Mouse (Mus musculus) liver, embryonic 13.5 days (tissue): ENCODE measurements around the gene Rapsn. TPM values are rescaled to one million over a fixed set of nuclear protein-coding genes. Genes with fewer than 3 reads are reported as not detected.
A peak's percentile ranks its signal among the peaks of the same experiment; 100 is the strongest.

Source experiments
- ATAC-seq: fragments of 200-750 bp; cut with Nextera tagmentation; 2 replicates; pipeline ENCODE4 v1.8.0; 2017; ENCODE audit warnings: low read depth, mild to moderate bottlenecking, moderate number of reproducible peaks, moderate library complexity
- DNase-seq: peaks from one replicate; pipeline ENCODE4 v3.0.0; 2022
- H3K27ac ChIP-seq: fragments of 300-500 bp; sonication (generic); 2 replicates; pipeline ENCODE4 v1.5.1; 2015; ENCODE audit warnings: moderate library complexity, mild to moderate bottlenecking, inconsistent platforms
- H3K27me3 ChIP-seq: fragments of 300-500 bp; sonication (generic); 2 replicates; pipeline ENCODE4 v1.6.1; 2015; ENCODE audit warnings: mild to moderate bottlenecking, inconsistent platforms
- H3K36me3 ChIP-seq: fragments of 300-500 bp; sonication (generic); 2 replicates; pipeline ENCODE4 v1.6.1; 2015; ENCODE audit warnings: mild to moderate bottlenecking, inconsistent platforms
- H3K4me1 ChIP-seq: fragments of 300-500 bp; sonication (generic); replicated peaks from 2 replicates; pipeline ENCODE4 v1.6.1; 2015; ENCODE audit warnings: inconsistent platforms
- H3K4me2 ChIP-seq: fragments of 300-500 bp; sonication (generic); 2 replicates; pipeline ENCODE4 v1.6.1; 2015; ENCODE audit warnings: inconsistent platforms, mild to moderate bottlenecking, moderate library complexity
- H3K4me3 ChIP-seq: fragments of 300-500 bp; sonication (generic); replicated peaks from 2 replicates; pipeline ENCODE4 v1.5.1; 2015; ENCODE audit warnings: mild to moderate bottlenecking, inconsistent platforms
- H3K9ac ChIP-seq: fragments of 300-500 bp; sonication (generic); 2 replicates; pipeline ENCODE4 v1.6.1; 2015; ENCODE audit warnings: mild to moderate bottlenecking, inconsistent platforms
- H3K9me3 ChIP-seq: fragments of 300-500 bp; sonication (generic); replicated peaks from 2 replicates; pipeline ENCODE4 v1.6.1; 2016; ENCODE audit warnings: inconsistent platforms
- WGBS: fragments of 180-500 bp; shearing (Covaris S2); methylation state at CpG from one replicate; pipeline ENCODE4 v1.1.7; 2015; ENCODE audit not compliant: insufficient replicate concordance; 5-methylcytosine and 5-hydroxymethylcytosine counted together
- polyA plus RNA-seq: library from polyadenylated mRNA; unstranded; fragments of >200 nt; fragmentation: Nextera tagmentation; extraction: Ambion mirVana; gene quantifications from 2 replicates; pipeline ENCODE4 v1.2.1, GENCODE M21; 2015

The Rapsn gene
- polyA plus RNA-seq, 1 experiment from 2014 or later: 0.69 TPM

DNA sequence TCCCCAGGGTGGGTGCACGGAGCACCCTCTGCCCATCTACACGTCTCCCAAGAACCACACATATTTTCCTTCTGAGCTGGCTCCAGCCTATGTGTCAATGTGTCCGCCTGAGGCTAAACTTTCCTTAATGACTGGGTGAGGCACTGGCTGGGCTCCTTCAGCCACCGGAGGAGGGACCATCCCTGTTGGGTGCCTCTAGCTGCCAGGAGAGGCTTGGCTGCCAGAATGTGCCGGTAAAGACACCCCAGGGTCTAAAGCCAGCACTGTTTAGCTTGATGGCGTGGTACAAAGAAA lies 33.4 kb downstream of the Rapsn start:
- ATAC-seq (no peak), DNase-seq (no peak)
- H3K27ac ChIP-seq: no peak overlapping the region
- peaks cover 26% of the 10 kb centered on the region for H3K4me1 ChIP-seq
- no peaks in the 10 kb centered on the region for H3K9me3 ChIP-seq
- H3K36me3 ChIP-seq: peaks cover 26% of the 10 kb centered on the region
- H3K4me2 ChIP-seq: peak overlapping the region; percentile 88
- H3K27me3 ChIP-seq: no peaks in the 10 kb centered on the region
- peak overlapping the region; percentile 77 for H3K9ac ChIP-seq
- H3K4me3 ChIP-seq: peak overlapping the region; percentile 72
- 64% methylated on average over 6 of the region's 6 CpGs for WGBS

DNA sequence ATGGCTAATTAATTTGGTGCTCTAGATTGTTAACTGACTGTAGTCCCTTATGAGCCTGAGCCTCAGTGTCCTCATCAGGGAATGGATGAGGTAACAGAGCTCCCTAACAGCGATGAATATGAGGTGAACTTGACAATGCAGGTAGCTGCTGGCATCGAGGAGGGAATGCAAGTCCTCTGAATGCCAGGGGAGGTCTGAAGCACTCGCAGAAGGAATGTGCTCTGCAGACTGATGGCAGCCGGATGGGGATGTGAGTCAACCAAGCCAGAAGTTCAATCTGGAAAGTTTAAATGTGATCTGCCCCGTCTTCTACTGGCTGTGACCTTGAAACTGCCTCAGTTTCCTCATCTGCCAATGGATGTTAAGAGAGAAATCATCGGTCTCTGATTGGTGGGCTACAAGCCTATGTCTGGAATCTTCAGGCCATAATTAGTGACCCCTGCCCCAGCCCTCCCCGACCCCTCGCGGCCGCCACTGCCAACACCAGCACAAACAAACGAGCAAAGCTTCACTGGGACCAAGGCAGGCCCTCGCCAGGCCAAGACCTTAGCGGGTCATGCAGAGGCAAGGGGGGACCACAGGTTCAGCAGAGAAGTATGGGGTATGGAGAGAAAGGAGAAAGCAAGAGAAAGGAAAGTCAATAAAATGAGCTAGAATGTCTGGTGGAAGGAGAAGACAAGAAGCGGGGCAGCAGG lies 34.0 kb downstream of the Rapsn start:
- Histone ChIP-seq H3K27ac (peak overlapping the region; percentile 88), H3K27me3 (no peaks in the 10 kb centered on the region), H3K36me3 (peaks cover 19% of the 10 kb centered on the region), H3K4me2 (peak overlapping the region; percentile 88), H3K9me3 (no peaks in the 10 kb centered on the region), H3K4me1 (peaks cover 26% of the 10 kb centered on the region), H3K4me3 (peak overlapping the region; percentile 72), H3K9ac (peak overlapping the region; percentile 77)
- ATAC-seq (peak; percentile 1; the same call in 1 of the 2 replicates), DNase-seq (no peak)
- WGBS: 10% methylated on average over 14 of the region's 14 CpGs

DNA sequence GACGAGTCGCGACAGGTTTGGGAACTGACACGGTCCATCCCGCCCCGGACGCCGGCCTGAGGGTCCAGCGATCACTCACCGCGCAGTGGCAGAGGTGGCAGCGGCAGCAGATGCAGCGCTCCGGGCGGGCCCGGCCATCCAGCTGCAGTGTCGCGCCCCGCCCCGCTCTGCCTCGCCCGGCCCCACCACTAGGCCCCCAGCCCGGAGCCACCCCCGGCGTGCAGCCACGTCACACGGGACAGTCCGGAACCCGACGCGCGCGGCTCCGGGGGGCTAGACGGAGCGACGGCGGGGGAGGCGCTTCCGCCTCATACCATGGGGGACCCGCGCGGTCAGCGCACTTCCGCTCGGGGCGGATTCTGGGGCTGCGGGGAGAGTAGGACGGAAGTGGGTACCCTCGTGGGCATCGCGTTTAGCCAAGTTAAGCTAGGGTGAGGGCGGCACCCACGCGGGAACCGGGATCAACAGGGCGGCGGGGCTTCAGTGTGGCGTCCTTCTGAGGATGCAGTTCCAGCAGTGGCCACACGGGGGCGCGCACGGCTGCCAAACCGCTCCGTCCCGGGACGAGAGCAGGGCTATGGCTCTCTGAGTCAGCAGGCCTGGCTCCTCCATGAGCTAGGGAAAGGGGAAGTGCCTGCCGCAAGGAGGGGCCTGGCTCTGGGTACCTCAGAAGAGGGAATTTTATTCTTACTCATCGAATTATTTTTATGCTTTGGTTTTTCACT lies 34.8 kb downstream of the Rapsn start, which contains the start of gene Slc39a13:
TSS of gene Slc39a13 (minus strand) at position 342 of the 725 bp plus-strand sequence.
- peak within 1 kb of the TSS; percentile 77 for H3K9ac ChIP-seq
- under 1% methylated on average over 69 of the region's 69 CpGs for WGBS
- H3K4me1 ChIP-seq: peaks cover 26% of the 10 kb centered on the region
- peak; percentile 95 for ATAC-seq
- peak within 1 kb of the TSS; percentile 72 for H3K4me3 ChIP-seq
- peak; percentile 90 for DNase-seq
- H3K36me3 ChIP-seq: peaks cover 11% of the 10 kb centered on the region
- H3K27ac ChIP-seq: peak within 1 kb of the TSS; percentile 88
- H3K9me3 ChIP-seq: no peaks in the 10 kb centered on the region
- no peaks in the 10 kb centered on the region; the same call in 1 of the 2 replicates for H3K27me3 ChIP-seq
- H3K4me2 ChIP-seq: peak within 1 kb of the TSS; percentile 88

DNA sequence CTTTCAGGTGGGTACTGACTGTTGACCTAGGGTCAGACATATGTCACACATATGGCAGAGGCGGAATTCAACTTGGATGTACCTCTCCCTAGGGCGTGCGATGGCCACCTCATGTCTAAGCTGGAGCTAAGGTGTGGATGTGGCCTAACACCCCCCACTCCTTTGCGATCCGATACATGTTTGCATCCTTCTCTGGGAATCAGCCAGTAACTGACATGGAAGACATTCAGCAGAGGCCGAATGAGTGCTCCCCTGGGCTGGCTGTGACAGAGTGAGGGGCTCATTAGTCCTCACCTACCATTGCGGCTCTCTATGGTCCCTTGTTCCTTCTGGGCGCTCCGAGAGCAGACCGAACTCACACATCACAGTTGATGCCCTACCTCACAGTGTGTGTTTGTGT lies 35.6 kb downstream of the Rapsn start:
- peak overlapping the region; percentile 72 for H3K4me3 ChIP-seq
- 83% methylated on average over 10 of the region's 10 CpGs for WGBS
- H3K4me2 ChIP-seq: peak overlapping the region; percentile 88
- peak overlapping the region; percentile 77 for H3K9ac ChIP-seq
- H3K36me3 ChIP-seq: peaks cover 11% of the 10 kb centered on the region
- ATAC-seq (no peak), DNase-seq (no peak)
- H3K9me3 ChIP-seq: no peaks in the 10 kb centered on the region
- peak overlapping the region; percentile 88 for H3K27ac ChIP-seq
- no peaks in the 10 kb centered on the region; the same call in 1 of the 2 replicates for H3K27me3 ChIP-seq
- H3K4me1 ChIP-seq: peaks cover 26% of the 10 kb centered on the region

DNA sequence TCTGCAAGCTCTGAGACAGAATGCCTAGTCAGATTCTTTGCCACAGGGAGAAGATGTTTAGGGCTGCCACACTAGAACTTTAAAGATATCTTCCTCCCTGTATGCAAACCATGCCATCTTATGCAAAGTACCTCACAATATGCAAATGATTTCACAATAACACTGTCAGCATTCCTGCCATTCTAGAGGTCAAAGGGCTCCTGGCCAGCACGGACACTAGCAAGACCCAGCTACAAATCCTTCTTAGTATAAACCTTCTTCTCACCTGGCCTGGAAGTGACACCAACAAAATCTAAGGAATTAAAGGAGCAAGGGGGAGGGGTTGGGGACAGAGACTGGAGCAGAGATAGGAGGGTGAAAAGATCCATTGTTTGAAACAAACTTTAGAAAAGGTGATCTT lies 36.7 kb downstream of the Rapsn start:
- no peak overlapping the region for H3K9ac ChIP-seq

DNA sequence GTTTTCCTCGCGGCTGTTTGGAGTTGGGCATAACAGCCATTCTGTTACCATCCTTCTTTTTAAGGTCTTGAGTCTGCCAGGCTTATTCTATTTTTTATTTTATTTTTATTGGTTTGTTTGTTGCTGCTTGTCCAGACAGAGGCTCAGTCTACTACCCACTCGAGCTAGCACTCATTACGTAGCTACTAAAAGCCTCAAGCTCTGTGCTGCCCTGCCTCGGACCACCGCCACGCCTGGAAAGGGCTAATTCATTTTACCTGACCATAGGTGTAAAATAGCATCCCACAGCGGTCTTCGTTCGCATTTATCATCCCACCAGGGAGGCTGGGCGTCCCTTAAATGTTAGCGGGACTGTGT lies 42.5 kb downstream of the Rapsn start:
- no peak for DNase-seq
- peak overlapping the region; percentile 68 for H3K9ac ChIP-seq
- H3K36me3 ChIP-seq: no peaks in the 10 kb centered on the region
- H3K4me2 ChIP-seq: peak overlapping the region; percentile 79
- WGBS: 33% methylated on average over 12 of the region's 12 CpGs
- ATAC-seq: no peak
- no peaks in the 10 kb centered on the region for H3K9me3 ChIP-seq
- H3K27ac ChIP-seq: no peak overlapping the region
- peaks cover 7% of the 10 kb centered on the region for H3K27me3 ChIP-seq
- peaks cover 25% of the 10 kb centered on the region for H3K4me1 ChIP-seq
- peak overlapping the region; percentile 55 for H3K4me3 ChIP-seq

More for the DNA sequence above, 36.7 kb downstream of the Rapsn start:
- 64% methylated on average over 1 of the region's 1 CpGs for WGBS
- ATAC-seq (no peak), DNase-seq (no peak)
- Histone ChIP-seq H3K4me1 (peaks cover 26% of the 10 kb centered on the region), H3K4me2 (no peak overlapping the region), H3K27me3 (no peaks in the 10 kb centered on the region; the same call in 1 of the 2 replicates), H3K36me3 (peaks cover 3% of the 10 kb centered on the region), H3K27ac (no peak overlapping the region), H3K9me3 (no peaks in the 10 kb centered on the region), H3K4me3 (no peak overlapping the region)

DNA sequence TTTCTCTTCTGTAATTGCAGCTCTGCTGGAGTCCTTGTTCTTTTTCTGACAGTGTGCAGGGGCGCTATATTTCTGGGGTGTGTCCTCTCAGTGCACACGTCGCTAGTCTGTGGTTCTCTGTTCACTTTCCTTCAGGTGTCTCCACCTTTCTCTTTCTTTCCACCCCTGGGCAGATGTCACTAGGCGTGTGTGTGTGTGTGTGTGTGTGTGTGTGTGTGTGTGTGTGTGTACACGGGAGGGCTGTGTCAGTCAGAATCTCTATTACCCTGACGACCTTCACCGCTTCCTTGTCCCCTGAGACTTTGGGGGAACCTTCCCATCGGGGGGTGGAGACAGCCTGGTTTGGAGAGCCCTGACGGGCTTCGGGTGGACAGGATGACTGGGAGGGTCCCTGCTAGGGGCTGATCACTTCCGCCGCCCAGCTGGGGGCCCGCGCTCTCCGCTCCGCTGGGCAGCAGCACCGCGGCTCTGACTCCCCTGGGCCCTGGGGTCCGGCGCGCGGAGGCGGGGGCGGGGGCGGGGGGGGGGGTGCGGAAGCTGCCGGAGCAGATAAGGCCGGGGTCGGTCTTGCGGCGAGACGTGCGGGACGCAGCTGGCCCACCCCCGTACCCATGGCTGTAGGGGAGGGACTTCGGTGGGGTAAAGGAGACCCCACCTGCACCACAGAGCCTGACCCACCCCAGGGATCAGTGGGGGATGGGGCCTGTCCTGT lies 43.0 kb downstream of the Rapsn start:
- H3K4me1 ChIP-seq: peaks cover 30% of the 10 kb centered on the region
- DNase-seq (no peak), ATAC-seq (peak; percentile 43)
- H3K4me3 ChIP-seq: peak overlapping the region; percentile 55
- peak overlapping the region; percentile 79 for H3K4me2 ChIP-seq
- H3K27me3 ChIP-seq: peaks cover 7% of the 10 kb centered on the region
- no peak overlapping the region for H3K27ac ChIP-seq
- H3K9me3 ChIP-seq: no peaks in the 10 kb centered on the region
- H3K9ac ChIP-seq: peak overlapping the region; percentile 68
- no peaks in the 10 kb centered on the region for H3K36me3 ChIP-seq
- WGBS: under 1% methylated on average over 26 of the region's 36 CpGs

DNA sequence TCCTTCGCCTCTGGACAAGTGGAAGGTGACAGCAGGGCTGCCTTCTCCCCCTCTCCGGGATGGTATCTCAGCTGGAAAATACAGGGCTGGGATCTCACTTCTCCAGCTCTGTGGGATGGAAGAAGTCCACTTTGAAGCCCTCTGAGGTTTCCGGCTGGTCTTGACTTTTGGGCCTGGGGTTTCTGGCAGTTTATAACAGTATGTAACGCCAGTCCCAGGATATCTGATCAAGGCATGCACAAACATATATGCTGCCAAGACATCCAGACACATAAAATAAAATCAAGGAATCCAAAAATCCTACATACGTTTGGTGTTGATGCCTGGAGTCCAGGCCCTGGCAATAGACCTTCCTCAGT lies 43.6 kb downstream of the Rapsn start:
- Histone ChIP-seq H3K9me3 (no peaks in the 10 kb centered on the region), H3K4me2 (peak overlapping the region; percentile 79), H3K9ac (peak overlapping the region; percentile 68), H3K4me1 (peaks cover 33% of the 10 kb centered on the region), H3K27ac (no peak overlapping the region), H3K27me3 (peaks cover 7% of the 10 kb centered on the region), H3K36me3 (no peaks in the 10 kb centered on the region), H3K4me3 (peak overlapping the region; percentile 55)
- 18% methylated on average over 5 of the region's 5 CpGs for WGBS
- no peak for ATAC-seq
- no peak for DNase-seq

DNA sequence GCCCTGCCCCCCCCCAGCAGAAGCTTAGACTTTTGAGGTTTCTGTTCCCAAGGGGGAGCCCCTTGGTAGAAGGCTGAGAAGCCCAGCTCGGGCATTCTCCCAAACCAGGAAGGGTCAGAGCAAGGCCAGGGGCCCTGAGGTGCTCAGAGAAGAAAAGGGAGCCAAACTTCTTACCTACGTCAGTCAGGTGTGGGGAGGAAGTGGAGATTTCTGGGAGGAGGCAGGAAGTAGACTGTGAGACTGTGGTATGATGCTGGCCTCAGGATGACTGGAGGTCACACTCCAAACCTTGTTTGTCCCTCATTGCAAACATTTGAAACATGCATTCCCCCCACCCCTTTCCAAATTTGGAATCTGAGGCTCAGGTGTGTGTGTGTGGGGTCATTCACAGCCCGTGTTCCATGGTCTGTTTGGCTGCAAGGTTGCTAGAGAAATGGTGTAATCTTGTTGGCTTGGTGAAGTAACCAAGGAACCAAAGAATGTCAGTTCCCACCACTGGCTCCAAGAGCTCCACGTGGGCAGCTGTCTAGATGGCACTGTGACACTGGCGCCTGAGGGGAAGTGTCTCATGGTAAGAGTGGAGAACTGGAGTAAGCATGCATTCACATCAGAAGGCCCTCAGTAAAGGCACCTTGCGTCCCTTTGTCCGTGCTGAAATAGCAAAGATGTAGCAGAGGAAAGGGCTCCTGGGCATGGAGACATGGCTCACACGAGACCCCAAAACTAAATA lies 45.5 kb downstream of the Rapsn start:
- WGBS: 58% methylated on average over 8 of the region's 8 CpGs
- peaks cover 8% of the 10 kb centered on the region for H3K27me3 ChIP-seq
- H3K9me3 ChIP-seq: no peaks in the 10 kb centered on the region
- H3K4me2 ChIP-seq: no peak overlapping the region
- no peaks in the 10 kb centered on the region for H3K36me3 ChIP-seq
- peaks cover 38% of the 10 kb centered on the region for H3K4me1 ChIP-seq
- ATAC-seq (no peak), DNase-seq (no peak)
- no peak overlapping the region for H3K9ac ChIP-seq
- no peak overlapping the region; the same call in 1 of the 2 replicates for H3K27ac ChIP-seq
- H3K4me3 ChIP-seq: no peak overlapping the region

DNA sequence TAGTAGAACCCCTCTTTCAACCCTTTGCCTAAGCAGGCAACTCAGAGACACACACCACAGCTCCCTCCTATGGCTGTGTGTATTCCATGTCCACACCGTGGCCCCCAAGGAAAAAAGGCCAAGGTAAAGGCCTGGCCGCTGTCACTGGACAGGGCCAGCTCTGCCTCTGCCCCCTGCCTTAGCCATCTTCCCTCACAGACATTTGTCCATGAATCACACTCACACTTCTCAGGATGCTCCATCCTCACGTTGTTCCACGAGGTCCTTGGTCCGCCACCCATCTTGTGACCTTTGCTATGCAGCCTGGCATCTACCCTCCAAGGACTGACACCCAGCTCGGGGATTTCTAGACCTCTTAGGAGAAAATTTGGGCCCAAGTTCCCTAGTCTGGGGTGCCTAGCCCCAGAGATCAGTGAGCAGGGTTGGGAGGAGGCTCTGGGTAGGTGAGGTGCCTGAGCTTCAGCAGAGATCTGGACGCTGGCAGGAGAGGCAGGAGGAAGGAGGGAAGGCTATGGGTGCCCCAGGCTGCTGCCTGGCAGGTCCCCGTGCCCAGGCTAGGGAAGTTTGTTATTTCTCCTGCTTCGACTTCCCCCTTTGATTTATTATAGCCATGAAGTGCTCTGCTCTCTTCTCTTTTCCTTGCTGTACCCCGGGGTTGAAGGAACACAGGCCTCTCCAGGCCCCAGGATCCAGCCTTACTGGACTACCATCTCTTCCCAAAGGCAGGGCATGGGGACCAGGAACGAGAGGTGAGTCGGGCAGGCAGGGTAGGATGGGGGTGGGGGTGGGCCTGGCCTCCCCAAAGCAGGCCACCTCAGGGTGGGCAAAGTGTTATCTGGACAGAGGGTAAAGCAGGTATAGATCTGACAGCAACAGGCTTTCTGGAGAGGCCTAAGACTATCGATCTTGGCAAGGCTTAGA lies 46.6 kb downstream of the Rapsn start, which contains the start of gene Spi1:
TSS of gene Spi1 (plus strand) at position 616 of the 921 bp plus-strand sequence.
- H3K4me3 ChIP-seq: 0 out of 2 replicates have a peak within 1 kb of the TSS, but pooled peaks have one; percentile 8
- H3K4me2 ChIP-seq: peak within 1 kb of the TSS; percentile 25
- H3K9ac ChIP-seq: peak within 1 kb of the TSS; percentile 1

More for the DNA sequence above, 46.6 kb downstream of the Rapsn start, which contains the start of gene Spi1:
- no peak for ATAC-seq
- no peak for DNase-seq
- H3K27me3 ChIP-seq: peaks cover 12% of the 10 kb centered on the region
- peaks cover 38% of the 10 kb centered on the region for H3K4me1 ChIP-seq
- peak within 1 kb of the TSS; percentile 74 for H3K27ac ChIP-seq
- H3K9me3 ChIP-seq: no peaks in the 10 kb centered on the region
- H3K36me3 ChIP-seq: no peaks in the 10 kb centered on the region
- 61% methylated on average over 13 of the region's 13 CpGs for WGBS
